Mouse (Mus musculus) Muller cell, postnatal 12 days (primary cell): ENCODE measurements around the gene Tunar.
A peak's percentile ranks its signal among the peaks of the same experiment; 100 is the strongest.

Experiments
- DNase-seq: peaks from one replicate; pipeline ENCODE4 v3.0.0-alpha.2; 2015; ENCODE audit errors: inconsistent ontology term

Gene Tunar

DNA sequence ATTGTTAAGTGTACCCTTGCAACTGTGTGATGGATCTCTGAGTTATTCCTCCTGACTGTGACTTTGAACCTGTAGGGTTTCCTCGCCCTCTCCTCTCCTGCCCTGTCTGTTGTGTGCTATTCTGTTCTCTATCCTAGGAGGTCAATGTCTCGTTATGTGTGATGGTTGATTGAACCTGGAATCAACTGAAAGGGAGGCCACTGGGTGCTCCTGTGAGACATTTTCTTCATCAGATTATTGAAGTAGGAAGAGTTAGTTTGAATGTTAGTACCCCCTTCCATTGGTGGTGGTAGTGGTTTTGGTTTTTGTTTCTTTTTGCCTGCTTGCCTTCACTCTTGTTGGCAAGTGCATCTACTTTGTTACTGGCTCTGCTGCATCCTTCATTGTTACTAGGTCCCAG, at the start of gene Tunar:
Gene Tunar, plus strand, starts transcription at position 301 of the 400 bp plus-strand sequence.
- DNase-seq, result no peak

DNA sequence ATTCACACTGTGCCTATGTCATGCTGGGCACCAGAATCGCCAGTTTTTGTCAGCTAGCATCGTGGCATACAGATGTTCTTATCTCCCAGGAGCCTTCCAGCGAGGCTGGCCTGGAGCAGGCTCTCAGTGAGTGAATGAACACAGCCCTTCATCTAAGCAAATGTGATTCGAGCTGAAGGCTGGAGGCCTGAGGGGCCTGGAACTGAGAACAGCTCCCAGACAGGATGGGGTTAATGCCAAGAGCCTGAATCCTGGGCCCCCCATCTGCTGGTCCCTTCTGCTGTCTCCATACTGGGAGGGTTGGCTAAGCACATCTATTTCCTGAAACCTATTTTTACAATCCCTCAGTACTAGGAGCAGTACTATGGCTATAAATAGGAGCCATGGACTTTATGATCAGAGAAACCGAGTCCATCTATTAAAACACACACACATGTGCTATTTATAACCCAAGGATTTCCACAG, 21.1 kb upstream of the Tunar start:
- no peak for DNase-seq

GRCm38 (mm10) chr12:105314328-105314727, 19.3 kb upstream of the Tunar start:
- DNase-seq, result no peak

GRCm38 (mm10) chr12:105322160-105322559, 11.5 kb upstream of the Tunar start:
- peak; percentile 46 for DNase-seq

DNA sequence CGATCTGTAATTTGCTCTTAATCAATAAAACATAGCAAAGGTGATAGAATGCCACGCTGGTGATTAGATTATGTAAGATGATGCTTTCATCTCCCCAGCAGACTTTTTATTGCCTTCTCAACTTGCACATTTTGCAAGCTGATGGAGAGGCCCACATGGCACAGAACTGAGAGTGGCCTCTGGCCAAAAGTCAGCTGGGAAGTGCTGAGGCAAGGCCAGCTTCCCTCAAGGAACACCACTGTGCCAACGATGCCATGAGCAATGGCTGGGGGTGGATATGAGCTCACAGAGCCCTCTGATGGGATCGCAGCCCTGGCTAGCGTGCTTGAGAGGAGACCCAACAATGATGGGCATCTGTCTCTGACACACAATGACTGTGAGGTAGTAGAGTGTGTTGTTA, 6.6 kb upstream of the Tunar start:
- DNase-seq, result no peak

DNA sequence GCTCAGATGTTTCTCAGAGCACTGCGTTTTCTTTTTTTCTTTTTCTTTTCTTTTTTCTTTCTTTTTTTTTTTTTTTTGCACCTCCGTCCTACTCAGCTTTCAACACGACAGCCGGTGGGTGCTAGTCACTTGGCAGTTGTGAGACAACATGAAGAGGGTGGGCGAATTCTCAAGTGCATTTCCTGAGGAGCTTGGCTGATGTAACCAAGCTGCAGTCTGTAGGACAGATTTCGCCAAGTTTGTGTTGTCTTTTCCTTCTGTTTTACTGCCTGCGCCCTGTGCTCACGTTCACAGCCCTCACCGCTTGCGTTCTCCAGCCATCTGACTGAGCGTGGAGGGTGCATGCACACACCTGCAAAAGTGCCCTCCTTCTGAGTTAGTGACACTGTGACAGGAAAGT, 5.3 kb upstream of the Tunar start:
- no peak for DNase-seq

GRCm38 (mm10) chr12:105336094-105336420, 2.4 kb downstream of the Tunar start:
- DNase-seq, result no peak

- DNase-seq, result peak; percentile 49
These were observed 3.0 kb downstream of the Tunar start for GRCm38 (mm10) chr12:105336421-105337289.

GRCm38 (mm10) chr12:105337290-105338005, 3.8 kb downstream of the Tunar start:
- no peak for DNase-seq

DNA sequence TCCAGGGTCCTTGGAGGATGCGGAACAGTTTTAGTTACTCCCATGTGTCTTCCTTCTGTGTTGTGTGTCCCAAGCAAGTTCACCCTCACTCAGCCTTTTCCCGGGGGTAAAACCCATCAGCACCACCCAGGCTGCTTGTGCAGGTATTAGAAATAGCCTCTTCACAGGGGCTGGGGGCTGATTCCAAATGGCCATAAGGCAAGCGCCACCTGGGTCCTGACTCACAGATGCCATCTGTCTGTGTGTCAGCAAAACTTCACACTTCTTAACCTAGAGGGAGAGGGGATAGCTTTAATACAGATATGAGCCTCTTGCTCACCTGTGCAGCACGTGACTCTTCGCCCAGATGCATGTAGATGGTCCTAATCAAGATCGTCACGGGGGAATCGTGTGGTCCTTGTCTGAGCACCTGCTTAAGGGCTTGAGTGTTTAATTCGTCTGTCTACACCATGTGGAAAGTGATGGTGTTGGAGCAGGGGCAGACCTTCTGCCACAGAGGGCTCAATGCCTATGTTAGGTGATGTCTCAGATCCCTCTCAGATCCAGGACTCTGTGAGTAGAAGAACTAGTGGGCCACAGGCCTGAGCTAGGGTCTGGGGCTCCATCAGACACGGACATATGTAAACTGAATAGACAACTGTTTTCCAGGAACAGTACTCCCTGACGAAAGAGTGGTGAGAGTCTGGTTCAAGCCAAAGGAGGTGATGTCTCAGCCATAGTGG, 4.7 kb downstream of the Tunar start:
- DNase-seq, result no peak

- DNase-seq, result no peak
These were observed 7.9 kb downstream of the Tunar start for GRCm38 (mm10) chr12:105341523-105341922.

DNA sequence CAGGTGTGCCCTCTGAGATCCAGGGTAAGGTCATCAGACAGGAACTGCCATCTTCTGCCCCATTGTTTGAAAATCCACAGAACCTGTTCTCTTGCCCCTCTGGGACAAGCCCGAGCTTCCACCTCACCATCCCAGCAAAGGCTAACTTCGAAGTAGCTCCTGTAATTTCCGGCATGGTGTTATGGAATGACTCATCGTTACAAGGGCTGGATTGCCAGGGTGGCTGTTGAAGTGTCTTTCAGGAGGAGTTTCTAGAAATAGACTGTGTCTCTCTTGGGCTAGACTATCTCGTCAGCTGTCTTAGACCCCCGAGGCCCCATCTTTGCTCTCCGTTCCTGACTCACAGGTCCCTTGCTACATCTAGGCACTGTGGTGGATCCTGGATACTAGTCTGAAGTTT, 10.8 kb downstream of the Tunar start:
- DNase-seq, result no peak

DNA sequence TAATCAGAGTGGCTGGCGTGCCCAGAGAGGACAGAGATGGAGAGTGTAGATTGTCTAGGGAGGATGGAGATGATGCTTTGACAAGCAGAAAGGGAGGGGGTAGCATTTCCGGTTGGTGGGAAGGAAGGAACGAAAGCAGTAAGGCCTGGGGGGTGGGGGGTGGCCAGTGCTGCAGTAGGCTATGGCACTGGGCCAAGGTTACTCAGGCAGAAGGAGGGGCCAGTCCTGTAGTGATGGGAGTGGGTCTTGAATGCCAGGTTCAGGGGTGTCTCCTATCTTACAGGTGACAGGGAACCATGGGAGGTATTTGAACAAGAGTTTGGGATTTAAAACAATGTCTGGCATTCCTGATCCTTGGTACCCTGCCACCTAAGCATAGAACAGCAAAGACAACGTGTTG, 13.2 kb downstream of the Tunar start:
- DNase-seq, result no peak

GRCm38 (mm10) chr12:105347261-105347660, 13.6 kb downstream of the Tunar start:
- no peak for DNase-seq

GRCm38 (mm10) chr12:105354266-105354665, 20.6 kb downstream of the Tunar start:
- peak; percentile 54 for DNase-seq

GRCm38 (mm10) chr12:105354772-105355171, 21.1 kb downstream of the Tunar start:
- no peak for DNase-seq

- DNase-seq, result no peak
These were observed 23.1 kb downstream of the Tunar start for GRCm38 (mm10) chr12:105356781-105357180.

- no peak for DNase-seq
These were observed 30.0 kb downstream of the Tunar start for GRCm38 (mm10) chr12:105363648-105364047.

GRCm38 (mm10) chr12:105374564-105374963, 40.9 kb downstream of the Tunar start:
- DNase-seq, result no peak

DNA sequence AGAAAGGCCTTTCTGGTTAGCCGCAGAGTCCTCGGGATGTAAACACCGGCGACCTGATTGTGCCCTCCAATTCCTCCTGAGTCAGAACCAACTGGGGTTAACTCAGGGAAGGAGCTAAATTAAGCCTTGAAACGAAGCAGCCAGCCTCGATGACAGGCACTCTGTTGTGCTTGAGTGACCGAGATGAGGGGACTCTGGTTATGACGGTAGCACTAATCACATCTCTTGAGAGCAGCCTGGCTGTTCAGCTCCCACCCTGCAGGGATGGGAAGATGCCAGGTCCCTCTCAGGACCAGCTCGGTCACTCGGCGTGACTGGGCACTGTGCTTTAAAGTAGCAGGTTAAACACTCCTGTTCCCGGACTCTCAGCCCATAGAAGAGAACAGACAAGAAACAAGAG, 43.3 kb downstream of the Tunar start:
- DNase-seq, result no peak

DNA sequence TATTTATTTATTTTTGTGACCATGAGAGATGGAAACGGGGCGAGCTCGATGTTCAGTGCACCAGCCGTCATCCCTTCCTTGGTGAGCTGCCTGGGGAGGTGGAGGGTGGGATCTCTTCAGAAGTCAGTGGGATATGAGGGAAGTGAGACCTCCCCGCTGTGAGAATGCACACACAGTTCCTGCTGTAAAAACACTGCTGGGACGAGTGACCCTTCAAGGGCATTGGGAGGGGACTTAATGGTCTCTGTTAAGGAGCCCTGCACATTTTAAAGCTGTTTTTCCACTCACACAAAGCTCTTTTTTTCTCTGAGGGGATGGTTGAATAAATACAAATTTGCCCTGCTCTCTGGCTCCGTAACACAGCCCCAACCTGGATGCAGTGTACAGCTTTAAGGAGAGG, 49.1 kb downstream of the Tunar start:
- no peak for DNase-seq

GRCm38 (mm10) chr12:105394671-105395070, 61.0 kb downstream of the Tunar start:
- DNase-seq, result peak; percentile 35
